Mouse (Mus musculus): ENCODE data around the gene Polr2i. TPM values are rescaled to one million over a fixed set of nuclear protein-coding genes. Genes with fewer than 3 reads are reported as not detected.

Gene Polr2i
- polyA plus RNA-seq, 1 experiment from 2014 or later, result 256 TPM

GRCm38 (mm10) chr7:30282740-30283139 lies 51.0 kb downstream of the Polr2i start:
- ATAC-seq (no peak), DNase-seq (ENCODE audit: low spot score) (no peak)
- no peaks in the 10 kb centered on the region for H3K36me3 ChIP-seq (ENCODE audit: control insufficient read depth, insufficient read depth, low read length)
- H3K9ac ChIP-seq (ENCODE audit: low read length), result no peak overlapping the region
- H3K4me3 ChIP-seq (ENCODE audit: low read depth, low read length), result no peak overlapping the region
- 82% methylated on average over 7 of the region's 7 CpGs for WGBS
- H3K4me1 ChIP-seq (ENCODE audit: control insufficient read depth, insufficient read depth, low read length), result no peaks in the 10 kb centered on the region
- no peak overlapping the region for H3K4me2 ChIP-seq (ENCODE audit: low read length)
- no peaks in the 10 kb centered on the region for H3K9me3 ChIP-seq (replicated peaks; ENCODE audit: control insufficient read depth, low read length)
- no peaks in the 10 kb centered on the region for H3K27me3 ChIP-seq (replicated peaks; ENCODE audit: control insufficient read depth, insufficient read depth, low read length)
- H3K27ac ChIP-seq (ENCODE audit: low read depth, low read length), result no peak overlapping the region

Other genes starting within 250 kb of the Polr2i start
- gene Zfp568, start 248.0 kb upstream of the Polr2i start, polyA plus RNA-seq (2014; fragmentation: Nextera tagmentation; extraction: Ambion mirVana), result 2.9 and 4.3 TPM in 2 replicates
- 14.3 and 17.1 TPM in 2 replicates for gene Zfp14, start 180.6 kb upstream of the Polr2i start, polyA plus RNA-seq (2014; fragmentation: Nextera tagmentation; extraction: Ambion mirVana)
- gene Zfp82, start 159.0 kb upstream of the Polr2i start, polyA plus RNA-seq (2014; fragmentation: Nextera tagmentation; extraction: Ambion mirVana), result 13.6 and 13.8 TPM in 2 replicates
- 2.0 and 2.7 TPM in 2 replicates for gene Gm26920, start 141.5 kb upstream of the Polr2i start, polyA plus RNA-seq (2014; fragmentation: Nextera tagmentation; extraction: Ambion mirVana)
- 18.7 and 20.3 TPM in 2 replicates for gene Zfp566, start 141.4 kb upstream of the Polr2i start, polyA plus RNA-seq (2014; fragmentation: Nextera tagmentation; extraction: Ambion mirVana)
- gene Zfp260, start 137.2 kb upstream of the Polr2i start, polyA plus RNA-seq (2014; fragmentation: Nextera tagmentation; extraction: Ambion mirVana), result 123 and 140 TPM in 2 replicates
- gene Zfp382, start 110.0 kb upstream of the Polr2i start, polyA plus RNA-seq (2014; fragmentation: Nextera tagmentation; extraction: Ambion mirVana), result 4.6 and 7.7 TPM in 2 replicates
- 27.4 and 29.0 TPM in 2 replicates for gene Zfp146, start 62.2 kb upstream of the Polr2i start, polyA plus RNA-seq (2014; fragmentation: Nextera tagmentation; extraction: Ambion mirVana)
- gene Cox7a1, start 47.8 kb upstream of the Polr2i start, polyA plus RNA-seq (2014; fragmentation: Nextera tagmentation; extraction: Ambion mirVana), result 4.8 and 5.5 TPM in 2 replicates
- gene Capns1, start 33.1 kb upstream of the Polr2i start, polyA plus RNA-seq (2014; fragmentation: Nextera tagmentation; extraction: Ambion mirVana), result 50.8 and 56.9 TPM in 2 replicates
- 376 and 384 TPM in 2 replicates for gene Tbcb, start 324 bp downstream of the Polr2i start, polyA plus RNA-seq (2014; fragmentation: Nextera tagmentation; extraction: Ambion mirVana)
- not detected in 2 replicates for gene Ovol3, start 3.8 kb downstream of the Polr2i start, polyA plus RNA-seq (2014; fragmentation: Nextera tagmentation; extraction: Ambion mirVana)
- gene Thap8, start 48.1 kb downstream of the Polr2i start, polyA plus RNA-seq (2014; fragmentation: Nextera tagmentation; extraction: Ambion mirVana), result 0.27 and 0.32 TPM in 2 replicates
- 5.6 and 5.8 TPM in 2 replicates for gene Wdr62, start 48.5 kb downstream of the Polr2i start, polyA plus RNA-seq (2014; fragmentation: Nextera tagmentation; extraction: Ambion mirVana)
- 142 and 174 TPM in 2 replicates for gene Clip3, start 59.8 kb downstream of the Polr2i start, polyA plus RNA-seq (2014; fragmentation: Nextera tagmentation; extraction: Ambion mirVana)
- 102 and 118 TPM in 2 replicates for gene Alkbh6, start 76.8 kb downstream of the Polr2i start, polyA plus RNA-seq (2014; fragmentation: Nextera tagmentation; extraction: Ambion mirVana)
- 3.6 and 3.7 TPM in 2 replicates for gene Syne4, start 82.9 kb downstream of the Polr2i start, polyA plus RNA-seq (2014; fragmentation: Nextera tagmentation; extraction: Ambion mirVana)
- not detected in 2 replicates for gene E130208F15Rik, start 89.8 kb downstream of the Polr2i start, polyA plus RNA-seq (2014; fragmentation: Nextera tagmentation; extraction: Ambion mirVana)
- gene Sdhaf1, start 91.9 kb downstream of the Polr2i start, polyA plus RNA-seq (2014; fragmentation: Nextera tagmentation; extraction: Ambion mirVana), result 18.7 and 23.8 TPM in 2 replicates
- 8.8 and 10.3 TPM in 2 replicates for gene Lrfn3, start 130.8 kb downstream of the Polr2i start, polyA plus RNA-seq (2014; fragmentation: Nextera tagmentation; extraction: Ambion mirVana)
- 31.1 and 31.3 TPM in 2 replicates for gene Tyrobp, start 181.8 kb downstream of the Polr2i start, polyA plus RNA-seq (2014; fragmentation: Nextera tagmentation; extraction: Ambion mirVana)
- gene Hcst, start 187.9 kb downstream of the Polr2i start, polyA plus RNA-seq (2014; fragmentation: Nextera tagmentation; extraction: Ambion mirVana), result 0.61 TPM in 1 of 2 replicates, not detected in the other
- gene Nfkbid, start 189.8 kb downstream of the Polr2i start, polyA plus RNA-seq (2014; fragmentation: Nextera tagmentation; extraction: Ambion mirVana), result 1.2 and 1.4 TPM in 2 replicates
- 467 and 579 TPM in 2 replicates for gene Aplp1, start 213.6 kb downstream of the Polr2i start, polyA plus RNA-seq (2014; fragmentation: Nextera tagmentation; extraction: Ambion mirVana)
- 0.65 and 0.79 TPM in 2 replicates for gene Kirrel2, start 225.7 kb downstream of the Polr2i start, polyA plus RNA-seq (2014; fragmentation: Nextera tagmentation; extraction: Ambion mirVana)
- 0.10 TPM in 1 of 2 replicates, not detected in the other for gene Nphs1, start 226.4 kb downstream of the Polr2i start, polyA plus RNA-seq (2014; fragmentation: Nextera tagmentation; extraction: Ambion mirVana)

All from forebrain, embryonic 14.5 days (tissue).